Mouse (Mus musculus) heart, adult 2 months (tissue): ENCODE results near the gene Agap1.

ENCODE experiments used
- CTCF ChIP-seq: fragments of 200-600 bp; IDR thresholded peaks from 2 replicates; pipeline ENCODE4 v1.8.1; 2022; ENCODE audit warnings: antibody characterized with exemption, mild to moderate bottlenecking, moderate library complexity
- POLR2A ChIP-seq: fragments of 200-500 bp; IDR thresholded peaks from 2 replicates; pipeline ENCODE4 v1.6.1; 2011; ENCODE audit warnings: mild to moderate bottlenecking, low read depth, low read length, control low read depth; ENCODE audit not compliant: insufficient read depth

GRCm38 (mm10) chr1:89539127-89539526 is 84.5 kb downstream of the Agap1 start:
- TF ChIP-seq CTCF (no peak), POLR2A (no peak)
